Mouse (Mus musculus): ENCODE measurements around the gene Dock4. TPM values are rescaled to one million over a fixed set of nuclear protein-coding genes. Genes with fewer than 3 reads are reported as not detected.

The Dock4 gene
- polyA plus RNA-seq (2017; shearing (Covaris generic)), result 2.8 TPM

GRCm38 (mm10) chr12:40445648-40446449 lies at the start of gene Dock4, which contains the start of gene Zfp277:
Gene Dock4, plus strand, starts transcription at chr12:40445952.
Gene Zfp277, minus strand, starts transcription at chr12:40445902.

Other genes starting within 250 kb of the Dock4 start
- not detected for gene Lsmem1, start 246.5 kb upstream of the Dock4 start, polyA plus RNA-seq (2017; shearing (Covaris generic))
- gene Ifrd1, start 197.4 kb upstream of the Dock4 start, polyA plus RNA-seq (2017; shearing (Covaris generic)), result 152 TPM
- 36.9 TPM for gene Zfp277, start 50 bp upstream of the Dock4 start, polyA plus RNA-seq (2017; shearing (Covaris generic))

Measured in CD4-positive, CD25-positive, alpha-beta regulatory T cell (primary cell).